Mouse (Mus musculus): ENCODE measurements around the gene Ube2k.
"Not testable (repeated sequence)": the region's sequence is repeated elsewhere in the genome, so short reads cannot be mapped to it uniquely, and the experiment has no call there.

Ube2k gene

GRCm38 (mm10) chr5:65536751-65537419 lies at the start of gene Ube2k, which contains the start of gene Smim14:
Ube2k (plus strand) TSS chr5:65537233.
Smim14 (minus strand) TSS chr5:65537184.
- peak; percentile 97 for DNase-seq (ENCODE audit: low spot score)

GRCm38 (mm10) chr5:65487381-65487780 lies 49.7 kb upstream of the Ube2k start:
- DNase-seq (ENCODE audit: low spot score) = no peak

GRCm38 (mm10) chr5:65488725-65489124 lies 48.3 kb upstream of the Ube2k start:
- DNase-seq (ENCODE audit: low spot score) = no peak

- no peak for DNase-seq (ENCODE audit: low spot score)
Observed at GRCm38 (mm10) chr5:65489830-65490229, 47.2 kb upstream of the Ube2k start.

GRCm38 (mm10) chr5:65491767-65492715 lies 45.0 kb upstream of the Ube2k start:
- DNase-seq (ENCODE audit: low spot score) = peak; percentile 71

- DNase-seq (ENCODE audit: low spot score) = peak; percentile 89
Observed at GRCm38 (mm10) chr5:65492716-65493531, 44.1 kb upstream of the Ube2k start, which contains the start of gene Gm43552. Gm43552 (minus strand) TSS chr5:65492833.

GRCm38 (mm10) chr5:65500231-65500630 lies 36.8 kb upstream of the Ube2k start:
- DNase-seq (ENCODE audit: low spot score) = no peak

GRCm38 (mm10) chr5:65501407-65501806 lies 35.6 kb upstream of the Ube2k start:
- DNase-seq (ENCODE audit: low spot score) = no peak

GRCm38 (mm10) chr5:65505786-65506185 lies 31.2 kb upstream of the Ube2k start:
- DNase-seq (ENCODE audit: low spot score) = peak; percentile 43

- no peak for DNase-seq (ENCODE audit: low spot score)
Observed at GRCm38 (mm10) chr5:65508395-65508794, 28.6 kb upstream of the Ube2k start.

GRCm38 (mm10) chr5:65513506-65513905 lies 23.5 kb upstream of the Ube2k start:
- no peak for DNase-seq (ENCODE audit: low spot score)

- no peak for DNase-seq (ENCODE audit: low spot score)
Observed at GRCm38 (mm10) chr5:65514635-65515278, 22.3 kb upstream of the Ube2k start.

GRCm38 (mm10) chr5:65521803-65522202 lies 15.2 kb upstream of the Ube2k start:
- DNase-seq (ENCODE audit: low spot score) = peak; percentile 31

GRCm38 (mm10) chr5:65524831-65525230 lies 12.2 kb upstream of the Ube2k start:
- DNase-seq (ENCODE audit: low spot score) = no peak

GRCm38 (mm10) chr5:65525674-65526443 lies 11.2 kb upstream of the Ube2k start:
- DNase-seq (ENCODE audit: low spot score) = no peak

- DNase-seq (ENCODE audit: low spot score) = no peak
Observed at GRCm38 (mm10) chr5:65531283-65531682, 5.8 kb upstream of the Ube2k start.

- no peak for DNase-seq (ENCODE audit: low spot score)
Observed at GRCm38 (mm10) chr5:65534496-65534895, 2.5 kb upstream of the Ube2k start.

- DNase-seq (ENCODE audit: low spot score) = peak; percentile 83
Observed at GRCm38 (mm10) chr5:65535457-65536067, 1.5 kb upstream of the Ube2k start.

- DNase-seq (ENCODE audit: low spot score) = not testable (repeated sequence)
Observed at GRCm38 (mm10) chr5:65536068-65536465, 966 bp upstream of the Ube2k start.

GRCm38 (mm10) chr5:65537420-65538071 lies 513 bp downstream of the Ube2k start:
- DNase-seq (ENCODE audit: low spot score) = peak; percentile 72

All from retina, embryonic 14.5 days (tissue).